Mouse (Mus musculus): ENCODE results near the gene Bpifb2. TPM values are rescaled to one million over a fixed set of nuclear protein-coding genes. Genes with fewer than 3 reads are reported as not detected.
"Not testable (repeated sequence)": the region's sequence is repeated elsewhere in the genome, so short reads cannot be mapped to it uniquely, and the experiment has no call there.

Bpifb2 gene
- polyA plus RNA-seq (2015; fragmentation: Nextera tagmentation; extraction: Ambion mirVana): not detected in 2 replicates

- H3K4me3 ChIP-seq (replicated peaks): no peak within 1 kb of the TSS
- H3K4me2 ChIP-seq (replicated peaks): no peak within 1 kb of the TSS
- no peaks in the 10 kb centered on the region for H3K4me1 ChIP-seq (replicated peaks)
- no peak within 1 kb of the TSS for H3K9ac ChIP-seq (replicated peaks)
- no peaks in the 10 kb centered on the region for H3K9me3 ChIP-seq
- WGBS: 73% methylated on average over 9 of the region's 9 CpGs
- no peak within 1 kb of the TSS for H3K27ac ChIP-seq
- no peaks in the 10 kb centered on the region for H3K27me3 ChIP-seq
- H3K36me3 ChIP-seq: no peaks in the 10 kb centered on the region
- no peak for ATAC-seq
Measured at GRCm38 (mm10) chr2:153874745-153875144, at the start of gene Bpifb2. Gene Bpifb2 (plus strand): TSS chr2:153875045.

- not testable (repeated sequence) for H3K27ac ChIP-seq; H3K4me2 ChIP-seq (replicated peaks); H3K27me3 ChIP-seq; H3K4me1 ChIP-seq (replicated peaks); ATAC-seq; H3K36me3 ChIP-seq; H3K9me3 ChIP-seq; H3K4me3 ChIP-seq (replicated peaks); H3K9ac ChIP-seq (replicated peaks)
- 70% methylated on average over 32 of the region's 32 CpGs for WGBS
Measured at GRCm38 (mm10) chr2:153825900-153826299, 48.9 kb upstream of the Bpifb2 start.

GRCm38 (mm10) chr2:153827171-153827830 lies 47.5 kb upstream of the Bpifb2 start:
- Histone ChIP-seq H3K27ac (no peak overlapping the region), H3K4me3 (replicated peaks) (no peak overlapping the region), H3K27me3 (no peaks in the 10 kb centered on the region), H3K9me3 (no peaks in the 10 kb centered on the region), H3K36me3 (no peaks in the 10 kb centered on the region), H3K4me1 (replicated peaks) (peaks cover 4% of the 10 kb centered on the region; the same call in 1 of the 2 replicates), H3K4me2 (replicated peaks) (no peak overlapping the region), H3K9ac (replicated peaks) (no peak overlapping the region)
- WGBS: 86% methylated on average over 8 of the region's 8 CpGs
- no peak for ATAC-seq

GRCm38 (mm10) chr2:153828704-153829103 lies 46.1 kb upstream of the Bpifb2 start:
- ATAC-seq: no peak
- no peak overlapping the region for H3K9ac ChIP-seq (replicated peaks)
- WGBS: 86% methylated on average over 7 of the region's 7 CpGs
- no peaks in the 10 kb centered on the region for H3K36me3 ChIP-seq
- no peak overlapping the region for H3K27ac ChIP-seq
- H3K4me3 ChIP-seq (replicated peaks): no peak overlapping the region
- no peak overlapping the region for H3K4me2 ChIP-seq (replicated peaks)
- H3K9me3 ChIP-seq: no peaks in the 10 kb centered on the region
- H3K27me3 ChIP-seq: no peaks in the 10 kb centered on the region
- H3K4me1 ChIP-seq (replicated peaks): peaks cover 4% of the 10 kb centered on the region; the same call in 1 of the 2 replicates

GRCm38 (mm10) chr2:153833291-153833690 lies 41.6 kb upstream of the Bpifb2 start:
- H3K27me3 ChIP-seq: no peaks in the 10 kb centered on the region
- WGBS: 91% methylated on average over 8 of the region's 8 CpGs
- H3K4me1 ChIP-seq (replicated peaks): no peaks in the 10 kb centered on the region
- no peak overlapping the region for H3K4me3 ChIP-seq (replicated peaks)
- H3K27ac ChIP-seq: no peak overlapping the region
- no peak for ATAC-seq
- no peak overlapping the region for H3K4me2 ChIP-seq (replicated peaks)
- no peaks in the 10 kb centered on the region for H3K36me3 ChIP-seq
- no peaks in the 10 kb centered on the region for H3K9me3 ChIP-seq
- no peak overlapping the region for H3K9ac ChIP-seq (replicated peaks)

- Histone ChIP-seq H3K9me3 (no peaks in the 10 kb centered on the region), H3K4me3 (replicated peaks) (no peak overlapping the region), H3K4me2 (replicated peaks) (no peak overlapping the region), H3K4me1 (replicated peaks) (no peaks in the 10 kb centered on the region), H3K36me3 (no peaks in the 10 kb centered on the region), H3K27ac (no peak overlapping the region), H3K9ac (replicated peaks) (no peak overlapping the region), H3K27me3 (no peaks in the 10 kb centered on the region)
- 85% methylated on average over 8 of the region's 8 CpGs for WGBS
- ATAC-seq: no peak
Measured at GRCm38 (mm10) chr2:153842854-153843253, 32.0 kb upstream of the Bpifb2 start.

GRCm38 (mm10) chr2:153848389-153848788 lies 26.5 kb upstream of the Bpifb2 start:
- Histone ChIP-seq H3K9me3 (no peaks in the 10 kb centered on the region), H3K27ac (no peak overlapping the region), H3K4me1 (replicated peaks) (peaks cover 3% of the 10 kb centered on the region; the same call in 1 of the 2 replicates), H3K9ac (replicated peaks) (no peak overlapping the region), H3K36me3 (no peaks in the 10 kb centered on the region), H3K4me3 (replicated peaks) (no peak overlapping the region), H3K4me2 (replicated peaks) (no peak overlapping the region), H3K27me3 (no peaks in the 10 kb centered on the region)
- WGBS: 76% methylated on average over 3 of the region's 3 CpGs
- ATAC-seq: no peak

GRCm38 (mm10) chr2:153850351-153851029 lies 24.4 kb upstream of the Bpifb2 start:
- no peaks in the 10 kb centered on the region for H3K9me3 ChIP-seq

GRCm38 (mm10) chr2:153851030-153851360 lies 23.9 kb upstream of the Bpifb2 start:
- Histone ChIP-seq H3K4me1 (replicated peaks) (peaks cover 9% of the 10 kb centered on the region), H3K27ac (no peak overlapping the region), H3K4me2 (replicated peaks) (no peak overlapping the region), H3K36me3 (no peaks in the 10 kb centered on the region), H3K9me3 (no peaks in the 10 kb centered on the region), H3K27me3 (0 out of 2 replicates have a peak, but pooled peaks cover 4% of the 10 kb centered on the region), H3K9ac (replicated peaks) (no peak overlapping the region), H3K4me3 (replicated peaks) (no peak overlapping the region)
- WGBS: 55% methylated on average over 4 of the region's 4 CpGs
- ATAC-seq: no peak

More at GRCm38 (mm10) chr2:153850351-153851029, 24.4 kb upstream of the Bpifb2 start:
- H3K4me3 ChIP-seq (replicated peaks): no peak overlapping the region
- ATAC-seq: no peak
- H3K4me2 ChIP-seq (replicated peaks): no peak overlapping the region
- peaks cover 9% of the 10 kb centered on the region for H3K4me1 ChIP-seq (replicated peaks)
- H3K27me3 ChIP-seq: 0 out of 2 replicates have a peak, but pooled peaks cover 4% of the 10 kb centered on the region
- H3K9ac ChIP-seq (replicated peaks): no peak overlapping the region
- H3K36me3 ChIP-seq: no peaks in the 10 kb centered on the region
- 86% methylated on average over 6 of the region's 6 CpGs for WGBS
- H3K27ac ChIP-seq: no peak overlapping the region

GRCm38 (mm10) chr2:153853544-153853943 lies 21.3 kb upstream of the Bpifb2 start:
- H3K4me2 ChIP-seq (replicated peaks): no peak overlapping the region
- no peak overlapping the region for H3K27ac ChIP-seq
- no peaks in the 10 kb centered on the region for H3K36me3 ChIP-seq
- H3K9me3 ChIP-seq: no peaks in the 10 kb centered on the region
- peaks cover 7% of the 10 kb centered on the region; the same call in 1 of the 2 replicates for H3K27me3 ChIP-seq
- no peak overlapping the region for H3K9ac ChIP-seq (replicated peaks)
- H3K4me3 ChIP-seq (replicated peaks): no peak overlapping the region
- H3K4me1 ChIP-seq (replicated peaks): peaks cover 9% of the 10 kb centered on the region
- ATAC-seq: peak; percentile 43; the same call in 1 of the 2 replicates
- 1% methylated on average over 5 of the region's 5 CpGs for WGBS

- 75% methylated on average over 2 of the region's 2 CpGs for WGBS
- Histone ChIP-seq H3K4me3 (replicated peaks) (no peak overlapping the region), H3K4me1 (replicated peaks) (no peaks in the 10 kb centered on the region), H3K27ac (no peak overlapping the region), H3K36me3 (no peaks in the 10 kb centered on the region), H3K9me3 (no peaks in the 10 kb centered on the region), H3K4me2 (replicated peaks) (no peak overlapping the region), H3K27me3 (peaks cover 7% of the 10 kb centered on the region; the same call in 1 of the 2 replicates), H3K9ac (replicated peaks) (no peak overlapping the region)
- no peak for ATAC-seq
Measured at GRCm38 (mm10) chr2:153859581-153859980, 15.3 kb upstream of the Bpifb2 start.

GRCm38 (mm10) chr2:153860315-153860714 lies 14.5 kb upstream of the Bpifb2 start:
- peaks cover 4% of the 10 kb centered on the region; the same call in 1 of the 2 replicates for H3K27me3 ChIP-seq
- no peaks in the 10 kb centered on the region for H3K4me1 ChIP-seq (replicated peaks)
- no peak overlapping the region for H3K4me3 ChIP-seq (replicated peaks)
- H3K27ac ChIP-seq: no peak overlapping the region
- H3K9me3 ChIP-seq: no peaks in the 10 kb centered on the region
- H3K9ac ChIP-seq (replicated peaks): no peak overlapping the region
- H3K4me2 ChIP-seq (replicated peaks): no peak overlapping the region
- no peaks in the 10 kb centered on the region for H3K36me3 ChIP-seq
- ATAC-seq: no peak
- 94% methylated on average over 11 of the region's 11 CpGs for whole genome bisulfite sequencing
